Mouse (Mus musculus): ENCODE measurements around the gene Urod. TPM values are rescaled to one million over a fixed set of nuclear protein-coding genes. Genes with fewer than 3 reads are reported as not detected.

Urod gene
- 53.6 TPM for polyA plus RNA-seq (2015; fragmentation: Illumina TruSeq; extraction: RNeasy Lipid Tissue Mini Kit (QIAGEN cat#74804); ENCODE audit: insufficient read depth, low replicate concordance)

GRCm38 (mm10) chr4:116993672-116994621 is at the start of gene Urod:
TSS of gene Urod (minus strand) at chr4:116994413.

GRCm38 (mm10) chr4:117019206-117020134 is 25.3 kb upstream of the Urod start, which contains the start of gene Eif2b3:
TSS of gene Eif2b3 (plus strand) at chr4:117019402.

GRCm38 (mm10) chr4:116995131-116995797 is 1.1 kb upstream of the Urod start, which contains the start of gene Hectd3:
TSS of gene Hectd3 (plus strand) at chr4:116995317.

Other genes starting within 250 kb of the Urod start
- gene Toe1, start 186.8 kb downstream of the Urod start, polyA plus RNA-seq (2015; fragmentation: Illumina TruSeq; extraction: RNeasy Lipid Tissue Mini Kit (QIAGEN cat#74804); ENCODE audit: insufficient read depth, low replicate concordance): 22.3 TPM
- gene Mutyh, start 186.7 kb downstream of the Urod start, polyA plus RNA-seq (2015; fragmentation: Illumina TruSeq; extraction: RNeasy Lipid Tissue Mini Kit (QIAGEN cat#74804); ENCODE audit: insufficient read depth, low replicate concordance): 8.7 TPM
- gene Hpdl, start 172.7 kb downstream of the Urod start, polyA plus RNA-seq (2015; fragmentation: Illumina TruSeq; extraction: RNeasy Lipid Tissue Mini Kit (QIAGEN cat#74804); ENCODE audit: insufficient read depth, low replicate concordance): not detected
- 0.04 TPM for gene Zswim5, start 117.0 kb downstream of the Urod start, polyA plus RNA-seq (2015; fragmentation: Illumina TruSeq; extraction: RNeasy Lipid Tissue Mini Kit (QIAGEN cat#74804); ENCODE audit: insufficient read depth, low replicate concordance)
- gene Hectd3, start 904 bp upstream of the Urod start, polyA plus RNA-seq (2015; fragmentation: Illumina TruSeq; extraction: RNeasy Lipid Tissue Mini Kit (QIAGEN cat#74804); ENCODE audit: insufficient read depth, low replicate concordance): 21.1 TPM
- 20.9 TPM for gene Eif2b3, start 25.0 kb upstream of the Urod start, polyA plus RNA-seq (2015; fragmentation: Illumina TruSeq; extraction: RNeasy Lipid Tissue Mini Kit (QIAGEN cat#74804); ENCODE audit: insufficient read depth, low replicate concordance)
- gene Ptch2, start 101.7 kb upstream of the Urod start, polyA plus RNA-seq (2015; fragmentation: Illumina TruSeq; extraction: RNeasy Lipid Tissue Mini Kit (QIAGEN cat#74804); ENCODE audit: insufficient read depth, low replicate concordance): not detected
- 16.7 TPM for gene Btbd19, start 131.3 kb upstream of the Urod start, polyA plus RNA-seq (2015; fragmentation: Illumina TruSeq; extraction: RNeasy Lipid Tissue Mini Kit (QIAGEN cat#74804); ENCODE audit: insufficient read depth, low replicate concordance)
- not detected for gene Tctex1d4, start 132.4 kb upstream of the Urod start, polyA plus RNA-seq (2015; fragmentation: Illumina TruSeq; extraction: RNeasy Lipid Tissue Mini Kit (QIAGEN cat#74804); ENCODE audit: insufficient read depth, low replicate concordance)
- 3.7 TPM for gene Plk3, start 139.6 kb upstream of the Urod start, polyA plus RNA-seq (2015; fragmentation: Illumina TruSeq; extraction: RNeasy Lipid Tissue Mini Kit (QIAGEN cat#74804); ENCODE audit: insufficient read depth, low replicate concordance)
- 1,371 TPM for gene Rps8, start 161.8 kb upstream of the Urod start, polyA plus RNA-seq (2015; fragmentation: Illumina TruSeq; extraction: RNeasy Lipid Tissue Mini Kit (QIAGEN cat#74804); ENCODE audit: insufficient read depth, low replicate concordance)
- gene Kif2c, start 188.2 kb upstream of the Urod start, polyA plus RNA-seq (2015; fragmentation: Illumina TruSeq; extraction: RNeasy Lipid Tissue Mini Kit (QIAGEN cat#74804); ENCODE audit: insufficient read depth, low replicate concordance): 5.8 TPM

Data from spleen, adult 10 weeks (tissue).